Mouse (Mus musculus) thymus, adult 18-20 months (tissue): ENCODE measurements around the gene Cox19.

Experiments
- DNase-seq, 2 experiments: peaks; one replicate each; pipeline ENCODE4 v3.0.0; 2022; ENCODE audit warnings: mixed read lengths in 2 of 2

Cox19 gene

DNA sequence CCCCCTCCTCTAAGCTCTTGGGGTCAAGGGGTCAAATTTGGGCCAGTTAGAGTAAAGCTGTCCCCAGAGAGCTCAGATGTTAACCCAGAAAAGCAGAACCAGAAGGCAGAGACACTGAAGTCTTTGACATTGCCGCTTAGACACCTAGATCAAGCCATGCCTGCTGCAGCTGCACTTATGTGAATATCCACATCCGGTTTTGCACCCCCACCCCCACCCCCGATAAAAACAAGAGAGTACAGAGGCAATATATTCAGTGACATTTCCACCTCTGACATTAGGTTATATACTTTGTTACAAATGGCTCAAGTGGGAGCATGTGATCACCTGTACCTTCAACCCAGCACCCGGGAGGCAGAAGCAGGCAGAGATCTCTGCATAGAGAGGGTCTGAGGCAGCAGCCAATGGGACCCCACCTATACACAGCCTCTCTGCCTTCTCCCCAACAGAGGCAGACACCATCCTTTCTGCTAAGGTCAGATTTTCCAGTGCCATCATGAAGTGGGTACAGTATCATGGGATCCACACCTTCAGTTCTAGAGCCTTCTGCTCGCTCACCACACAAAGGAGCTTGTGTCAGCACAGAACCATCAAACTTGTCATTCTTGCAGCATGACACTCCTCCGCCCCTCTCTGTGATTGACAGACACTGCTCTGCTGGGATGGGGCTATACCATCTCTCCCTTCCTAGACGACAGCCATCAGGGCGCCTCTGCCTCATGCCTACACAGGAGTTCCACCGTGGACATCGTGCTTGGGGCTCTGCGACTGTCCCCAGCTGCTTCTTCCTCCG is 60.6 kb downstream of the Cox19 start:
- DNase-seq: no peak

DNA sequence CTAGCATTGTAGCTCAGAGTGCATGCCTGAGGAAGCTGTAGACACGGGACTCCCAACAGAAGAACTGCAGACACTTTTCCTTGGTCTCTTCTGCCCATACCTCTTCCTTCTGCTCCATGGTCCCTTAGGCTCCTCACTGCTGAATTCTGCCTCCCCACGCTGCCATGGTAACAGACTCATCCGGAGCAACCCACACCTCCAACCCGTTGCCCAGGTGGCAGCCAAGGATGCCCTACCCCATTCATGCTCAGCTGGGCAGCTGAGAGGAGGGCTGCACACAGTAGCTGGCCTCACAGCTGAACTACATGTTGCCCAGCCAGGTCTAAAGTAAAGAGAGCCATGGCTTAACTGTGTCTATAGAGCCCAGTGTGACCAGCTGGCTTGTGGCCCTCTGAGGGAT is 62.6 kb downstream of the Cox19 start:
- DNase-seq: no peak

DNA sequence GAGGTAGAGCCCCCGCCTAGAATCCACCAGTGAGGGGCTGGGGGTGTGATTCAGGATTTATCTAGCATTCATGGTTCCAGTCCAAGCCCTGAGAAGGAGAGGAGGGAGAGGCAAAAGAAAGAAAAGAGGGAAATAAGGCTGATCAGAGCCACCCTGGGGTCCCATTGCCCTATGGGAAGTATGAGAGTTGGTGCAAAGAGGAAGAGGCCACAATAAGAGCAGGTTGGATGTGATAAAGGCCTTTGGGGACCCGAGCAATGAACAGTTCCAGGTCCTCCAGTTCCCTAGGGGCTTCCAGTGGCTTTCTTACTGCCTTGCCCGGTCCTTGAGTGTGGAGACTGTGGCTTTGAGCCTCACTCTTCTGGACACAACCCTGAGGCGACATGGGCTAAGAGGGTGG is 63.4 kb downstream of the Cox19 start:
- DNase-seq: no peak

DNA sequence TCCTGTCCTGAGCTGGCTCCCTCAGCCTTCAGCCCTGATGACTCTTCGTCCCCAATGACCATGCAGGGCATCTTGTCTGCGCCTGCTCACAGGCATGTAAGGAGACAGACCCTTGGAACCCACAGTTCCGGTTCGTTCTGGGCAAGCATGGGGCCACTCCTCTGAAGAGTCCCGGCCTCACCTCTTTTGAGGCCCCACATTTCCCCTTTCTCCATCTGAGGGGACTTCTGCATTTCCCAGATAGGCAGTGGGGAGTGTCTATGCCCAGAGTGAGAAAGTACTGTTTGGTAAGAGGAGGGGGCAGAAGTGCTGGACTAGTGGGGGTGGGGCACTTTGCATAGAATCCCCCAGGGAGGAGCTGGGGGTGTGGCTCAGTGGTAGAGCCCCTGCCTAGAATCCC is 64.1 kb downstream of the Cox19 start:
- no peak for DNase-seq
